Mouse (Mus musculus): ENCODE data around the gene Ccdc169. TPM values are rescaled to one million over a fixed set of nuclear protein-coding genes. Genes with fewer than 3 reads are reported as not detected.

Ccdc169 gene
- polyA plus RNA-seq, 1 experiment from 2014 or later = 0.19 TPM

DNA sequence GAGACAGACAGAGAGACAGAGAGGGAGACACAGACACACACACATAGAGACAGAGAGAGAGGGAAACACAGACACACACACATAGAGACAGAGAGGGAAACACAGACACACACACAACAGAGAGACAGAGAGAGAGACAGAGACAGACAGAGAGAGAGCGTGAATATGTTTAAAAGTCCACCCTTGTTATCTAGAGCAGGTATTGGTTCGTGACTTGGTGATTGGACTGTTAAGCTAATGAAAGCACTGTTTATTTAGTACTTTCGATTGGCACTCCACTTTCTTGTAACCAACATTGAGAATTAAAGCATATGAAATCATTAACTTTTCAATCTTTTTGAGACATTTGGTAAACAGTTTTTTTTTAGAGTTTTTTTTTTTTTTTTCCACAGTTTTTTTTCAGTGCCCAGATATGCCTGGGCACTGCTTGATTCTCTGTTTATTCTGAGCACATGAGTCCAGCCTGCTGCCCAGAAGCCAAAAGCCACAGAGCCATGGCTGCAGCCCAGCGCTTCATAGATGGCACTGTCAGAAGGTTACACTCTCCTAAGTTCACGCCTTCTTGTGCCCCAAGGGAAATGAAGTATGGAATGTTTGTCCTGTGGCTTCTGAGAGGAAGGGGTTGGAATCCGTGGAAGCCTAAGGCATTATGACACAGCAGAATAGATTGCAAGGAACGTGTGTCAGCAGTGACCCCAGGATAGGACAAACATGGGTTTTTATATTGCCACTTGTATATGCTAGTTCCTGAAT is 22.6 kb upstream of the Ccdc169 start:
- no peak for ATAC-seq (ENCODE audit: insufficient read depth, low FRiP score, low TSS enrichment)

DNA sequence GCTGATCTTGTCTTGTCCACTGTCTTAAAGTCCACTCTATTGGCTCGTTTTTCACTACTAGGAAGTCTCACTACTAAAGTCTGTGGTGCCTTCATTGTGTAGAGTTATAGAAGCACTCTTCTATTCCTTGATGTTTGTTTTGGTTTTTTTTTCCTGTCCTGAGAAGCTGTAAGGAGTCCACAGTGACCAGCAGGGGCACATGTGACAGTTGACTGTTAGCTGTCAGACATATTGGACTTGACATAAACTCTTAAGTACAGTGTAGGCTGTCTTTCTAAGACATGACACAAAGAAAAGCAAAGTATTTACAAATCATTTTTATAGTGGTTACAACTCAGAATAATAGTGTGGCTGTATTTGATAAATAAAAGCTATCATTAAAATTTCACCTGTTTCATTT is 22.1 kb upstream of the Ccdc169 start:
- H3K4me3 ChIP-seq (ENCODE audit: low read depth, low read length) = no peak overlapping the region
- H3K27me3 ChIP-seq (ENCODE audit: control insufficient read depth, insufficient read depth, low read length) = no peaks in the 10 kb centered on the region
- H3K9me3 ChIP-seq (ENCODE audit: control insufficient read depth, low read length) = no peaks in the 10 kb centered on the region
- H3K9ac ChIP-seq (ENCODE audit: low read length) = no peak overlapping the region
- peaks cover 17% of the 10 kb centered on the region for H3K36me3 ChIP-seq (ENCODE audit: control insufficient read depth, insufficient read depth, low read length)
- ATAC-seq (ENCODE audit: insufficient read depth, low FRiP score, low TSS enrichment) (no peak), DNase-seq (ENCODE audit: low spot score) (no peak)
- no peaks in the 10 kb centered on the region for H3K4me1 ChIP-seq (ENCODE audit: control insufficient read depth, insufficient read depth, low read length)
- no peak overlapping the region for H3K27ac ChIP-seq (ENCODE audit: low read depth, low read length)
- H3K4me2 ChIP-seq (ENCODE audit: low read depth) = no peak overlapping the region
- 54% methylated on average over 1 of the region's 1 CpGs for WGBS

More for the DNA sequence above, 22.6 kb upstream of the Ccdc169 start:
- no peak overlapping the region for H3K9ac ChIP-seq (ENCODE audit: low read length)
- H3K4me2 ChIP-seq (ENCODE audit: low read depth) = no peak overlapping the region
- WGBS = 61% methylated on average over 7 of the region's 7 CpGs
- no peaks in the 10 kb centered on the region for H3K27me3 ChIP-seq (ENCODE audit: control insufficient read depth, insufficient read depth, low read length)
- H3K4me3 ChIP-seq (ENCODE audit: low read depth, low read length) = no peak overlapping the region
- H3K36me3 ChIP-seq (ENCODE audit: control insufficient read depth, insufficient read depth, low read length) = peaks cover 16% of the 10 kb centered on the region
- no peak overlapping the region for H3K27ac ChIP-seq (ENCODE audit: low read depth, low read length)
- DNase-seq (ENCODE audit: low spot score) = no peak
- no peaks in the 10 kb centered on the region for H3K4me1 ChIP-seq (ENCODE audit: control insufficient read depth, insufficient read depth, low read length)
- no peaks in the 10 kb centered on the region for H3K9me3 ChIP-seq (ENCODE audit: control insufficient read depth, low read length)

DNA sequence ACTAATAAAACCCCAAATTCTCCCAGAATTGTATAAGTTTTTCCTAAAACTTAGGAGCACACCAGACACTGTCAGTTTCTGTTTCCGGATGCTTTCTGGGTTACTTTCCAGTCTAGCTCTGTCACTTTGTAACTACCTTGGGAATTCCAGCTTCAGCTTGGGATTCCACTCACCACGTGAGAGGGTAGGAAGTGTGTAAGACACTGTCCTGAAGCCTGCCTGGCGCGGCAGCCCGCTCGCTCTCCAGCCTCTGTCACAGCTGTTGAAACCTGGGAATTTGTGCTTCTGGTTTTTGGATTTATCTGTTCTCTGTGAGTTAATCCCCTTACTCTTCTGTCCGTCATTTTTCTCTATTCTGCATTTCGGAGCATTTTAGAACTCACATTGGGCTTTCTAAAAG is 21.1 kb upstream of the Ccdc169 start:
- no peaks in the 10 kb centered on the region for H3K9me3 ChIP-seq (ENCODE audit: control insufficient read depth, low read length)
- no peaks in the 10 kb centered on the region for H3K27me3 ChIP-seq (ENCODE audit: control insufficient read depth, insufficient read depth, low read length)
- H3K4me1 ChIP-seq (ENCODE audit: control insufficient read depth, insufficient read depth, low read length) = no peaks in the 10 kb centered on the region
- no peak overlapping the region for H3K4me3 ChIP-seq (ENCODE audit: low read depth, low read length)
- no peak for ATAC-seq (ENCODE audit: insufficient read depth, low FRiP score, low TSS enrichment)
- no peak overlapping the region for H3K27ac ChIP-seq (ENCODE audit: low read depth, low read length)
- no peak overlapping the region for H3K9ac ChIP-seq (ENCODE audit: low read length)
- WGBS = 91% methylated on average over 8 of the region's 8 CpGs
- no peak overlapping the region for H3K4me2 ChIP-seq (ENCODE audit: low read depth)
- DNase-seq (ENCODE audit: low spot score) = no peak
- peaks cover 17% of the 10 kb centered on the region for H3K36me3 ChIP-seq (ENCODE audit: control insufficient read depth, insufficient read depth, low read length)

DNA sequence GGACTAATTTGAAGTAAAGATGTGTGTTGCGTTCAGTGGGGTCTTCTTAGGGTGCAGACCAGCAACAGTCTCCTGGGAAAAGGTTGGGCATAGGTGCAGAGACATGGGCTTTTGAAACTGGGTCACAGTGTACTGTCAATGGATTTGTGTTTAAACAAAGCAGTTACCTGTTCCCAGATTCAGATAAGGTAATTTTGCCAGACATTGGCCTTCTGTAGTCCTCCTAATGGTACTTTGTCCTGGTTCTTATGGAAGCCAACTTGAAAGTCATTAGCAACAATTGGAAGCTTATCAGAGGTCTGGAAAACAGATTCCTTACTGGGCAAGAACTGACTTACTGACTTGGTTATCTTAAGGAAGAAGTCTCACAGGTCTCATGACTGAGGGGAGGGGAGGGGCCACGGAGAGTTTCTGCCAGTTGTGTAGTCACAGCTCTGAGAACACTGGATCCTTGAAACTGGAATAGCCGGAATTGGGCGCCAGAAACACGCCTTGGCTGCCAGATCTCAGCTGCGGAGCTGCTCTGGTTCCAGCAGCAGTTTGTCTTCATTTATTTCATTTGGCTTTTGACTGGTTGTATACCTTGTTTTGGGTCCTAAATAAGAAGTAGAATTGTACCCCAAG is 17.8 kb upstream of the Ccdc169 start:
- no peaks in the 10 kb centered on the region for H3K4me1 ChIP-seq (ENCODE audit: control insufficient read depth, insufficient read depth, low read length)
- ATAC-seq (ENCODE audit: insufficient read depth, low FRiP score, low TSS enrichment) (no peak), DNase-seq (ENCODE audit: low spot score) (no peak)
- 94% methylated on average over 6 of the region's 6 CpGs for WGBS
- no peak overlapping the region for H3K9ac ChIP-seq (ENCODE audit: low read length)
- no peaks in the 10 kb centered on the region for H3K9me3 ChIP-seq (ENCODE audit: control insufficient read depth, low read length)
- H3K4me2 ChIP-seq (ENCODE audit: low read depth) = no peak overlapping the region
- no peak overlapping the region for H3K27ac ChIP-seq (ENCODE audit: low read depth, low read length)
- H3K4me3 ChIP-seq (ENCODE audit: low read depth, low read length) = no peak overlapping the region
- no peaks in the 10 kb centered on the region for H3K27me3 ChIP-seq (ENCODE audit: control insufficient read depth, insufficient read depth, low read length)
- peaks cover 23% of the 10 kb centered on the region for H3K36me3 ChIP-seq (ENCODE audit: control insufficient read depth, insufficient read depth, low read length)

DNA sequence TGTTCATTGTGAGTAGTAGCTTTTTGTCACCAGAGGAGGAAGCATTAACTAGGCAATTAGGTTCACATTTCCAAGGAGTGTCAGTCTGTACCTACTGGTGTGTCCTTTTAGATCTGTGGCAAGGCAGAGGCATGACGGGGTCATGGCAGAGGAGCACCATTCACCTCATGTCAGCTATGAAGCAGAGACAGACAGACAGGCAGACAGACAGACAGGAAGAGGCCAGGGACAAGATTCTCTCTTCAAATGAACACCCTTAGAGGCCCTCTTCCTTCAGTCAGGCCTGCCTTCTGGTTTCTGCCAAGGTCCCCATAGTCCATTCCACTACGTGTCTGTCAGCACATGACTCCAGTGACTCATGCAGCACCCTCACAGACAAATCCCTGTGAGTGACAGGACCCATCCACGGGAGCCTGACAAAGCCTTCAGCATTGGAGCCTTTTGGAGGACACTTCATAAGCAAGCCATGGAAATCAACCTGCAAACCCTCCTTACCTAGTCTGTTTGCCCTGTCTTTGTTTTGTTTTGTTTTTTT is 14.7 kb upstream of the Ccdc169 start:
- Histone ChIP-seq H3K9me3 (ENCODE audit: control insufficient read depth, low read length) (no peaks in the 10 kb centered on the region), H3K27me3 (ENCODE audit: control insufficient read depth, insufficient read depth, low read length) (no peaks in the 10 kb centered on the region), H3K36me3 (ENCODE audit: control insufficient read depth, insufficient read depth, low read length) (peaks cover 18% of the 10 kb centered on the region), H3K4me1 (ENCODE audit: control insufficient read depth, insufficient read depth, low read length) (no peaks in the 10 kb centered on the region), H3K27ac (ENCODE audit: low read depth, low read length) (no peak overlapping the region), H3K4me2 (ENCODE audit: low read depth) (no peak overlapping the region), H3K9ac (ENCODE audit: low read length) (no peak overlapping the region), H3K4me3 (ENCODE audit: low read depth, low read length) (no peak overlapping the region)
- ATAC-seq (ENCODE audit: insufficient read depth, low FRiP score, low TSS enrichment) (no peak), DNase-seq (ENCODE audit: low spot score) (no peak)
- 92% methylated on average over 3 of the region's 3 CpGs for WGBS

DNA sequence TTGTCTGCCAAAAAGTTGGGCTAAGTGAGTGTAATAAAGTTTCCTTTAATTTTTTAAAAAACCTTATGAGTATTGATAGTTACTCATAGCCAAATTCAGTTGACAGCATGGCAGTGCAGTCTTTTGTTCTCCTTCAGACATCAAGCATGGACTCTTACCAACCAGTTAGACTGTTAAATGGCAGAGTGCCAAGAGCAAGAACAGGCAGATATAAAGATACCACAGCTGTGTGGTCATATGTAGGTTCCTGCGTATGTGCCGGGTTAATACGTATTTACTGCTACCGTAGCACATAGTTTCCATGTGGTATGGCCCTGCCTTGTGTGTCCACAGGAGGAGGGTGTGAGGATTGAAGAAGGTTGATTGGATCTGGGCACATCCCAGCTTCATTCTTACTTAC is 14.1 kb upstream of the Ccdc169 start:
- ATAC-seq (ENCODE audit: insufficient read depth, low FRiP score, low TSS enrichment) = no peak
- WGBS = over 99% methylated on average over 4 of the region's 4 CpGs
- H3K4me3 ChIP-seq (ENCODE audit: low read depth, low read length) = no peak overlapping the region
- no peaks in the 10 kb centered on the region for H3K9me3 ChIP-seq (ENCODE audit: control insufficient read depth, low read length)
- H3K36me3 ChIP-seq (ENCODE audit: control insufficient read depth, insufficient read depth, low read length) = peaks cover 17% of the 10 kb centered on the region; the same call in 1 of the 2 replicates
- H3K4me2 ChIP-seq (ENCODE audit: low read depth) = no peak overlapping the region
- no peak overlapping the region for H3K9ac ChIP-seq (ENCODE audit: low read length)
- H3K4me1 ChIP-seq (ENCODE audit: control insufficient read depth, insufficient read depth, low read length) = no peaks in the 10 kb centered on the region
- no peaks in the 10 kb centered on the region for H3K27me3 ChIP-seq (ENCODE audit: control insufficient read depth, insufficient read depth, low read length)
- DNase-seq (ENCODE audit: low spot score) = no peak
- H3K27ac ChIP-seq (ENCODE audit: low read depth, low read length) = no peak overlapping the region

DNA sequence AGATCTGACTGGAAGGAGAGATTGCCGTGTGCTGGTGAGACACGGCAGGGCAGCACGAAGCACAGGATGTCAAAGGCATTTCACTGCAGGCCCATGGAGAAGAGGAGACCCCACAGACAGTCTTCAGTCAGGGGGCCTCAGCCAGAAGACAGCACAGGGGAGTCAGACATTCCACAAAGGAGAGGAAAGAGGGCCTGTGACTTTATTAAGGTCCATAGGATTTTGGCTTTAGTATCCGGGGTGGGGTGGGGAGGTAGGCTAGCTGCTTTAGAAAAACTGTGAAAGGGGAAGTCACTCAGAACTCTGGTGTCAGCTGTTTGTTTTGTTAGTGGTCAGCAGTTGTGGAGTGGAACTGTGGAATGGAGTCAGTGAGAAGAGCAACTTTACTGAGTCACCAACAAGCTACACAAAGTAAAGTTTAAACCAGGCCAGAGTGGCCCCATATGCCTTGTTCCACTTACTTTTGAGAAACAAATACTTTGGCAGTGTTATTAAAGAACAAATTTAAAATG is 7.9 kb upstream of the Ccdc169 start:
- H3K9me3 ChIP-seq (ENCODE audit: control insufficient read depth, low read length) = no peaks in the 10 kb centered on the region
- H3K36me3 ChIP-seq (ENCODE audit: control insufficient read depth, insufficient read depth, low read length) = peaks cover 16% of the 10 kb centered on the region
- H3K4me1 ChIP-seq (ENCODE audit: control insufficient read depth, insufficient read depth, low read length) = no peaks in the 10 kb centered on the region
- H3K9ac ChIP-seq (ENCODE audit: low read length) = no peak overlapping the region
- no peaks in the 10 kb centered on the region for H3K27me3 ChIP-seq (ENCODE audit: control insufficient read depth, insufficient read depth, low read length)
- H3K27ac ChIP-seq (ENCODE audit: low read depth, low read length) = no peak overlapping the region
- H3K4me2 ChIP-seq (ENCODE audit: low read depth) = no peak overlapping the region
- H3K4me3 ChIP-seq (ENCODE audit: low read depth, low read length) = no peak overlapping the region
- WGBS = 91% methylated on average over 4 of the region's 4 CpGs
- DNase-seq (ENCODE audit: low spot score) (no peak), ATAC-seq (ENCODE audit: insufficient read depth, low FRiP score, low TSS enrichment) (no peak)

DNA sequence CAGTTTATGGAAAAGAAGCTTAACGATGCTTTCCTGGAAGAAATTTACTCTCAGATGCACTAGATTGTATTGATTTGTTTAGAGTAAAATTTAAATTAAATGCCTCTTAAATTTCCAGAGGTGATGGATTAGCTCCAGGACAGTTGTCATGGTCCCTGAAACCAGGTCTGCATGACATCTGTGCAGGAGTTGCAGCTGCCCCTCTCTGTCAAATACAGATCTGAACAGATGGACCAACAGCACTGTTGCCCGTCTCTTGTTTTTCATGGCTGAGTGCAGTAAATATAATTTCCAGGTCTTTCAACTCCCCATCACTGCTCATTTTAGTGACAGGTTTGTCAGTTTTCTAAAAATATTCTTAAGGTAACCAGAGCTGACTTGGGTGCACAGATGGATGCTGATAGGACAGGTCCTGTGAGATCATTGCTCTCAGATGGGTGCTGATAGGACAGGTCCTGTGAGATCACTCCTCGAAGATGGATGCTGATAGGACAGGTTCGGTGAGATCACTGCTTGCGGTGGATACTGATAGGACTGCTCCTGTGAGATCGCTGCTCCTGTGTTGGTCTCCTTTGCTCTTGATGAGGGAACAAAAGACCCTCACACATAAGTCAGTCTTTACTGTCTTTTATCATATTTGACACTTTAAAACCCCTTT is 5.4 kb upstream of the Ccdc169 start:
- no peak for ATAC-seq (ENCODE audit: insufficient read depth, low FRiP score, low TSS enrichment)
- no peak for DNase-seq (ENCODE audit: low spot score)
- peaks cover 23% of the 10 kb centered on the region for H3K36me3 ChIP-seq (ENCODE audit: control insufficient read depth, insufficient read depth, low read length)
- no peak overlapping the region for H3K27ac ChIP-seq (ENCODE audit: low read depth, low read length)
- H3K4me1 ChIP-seq (ENCODE audit: control insufficient read depth, insufficient read depth, low read length) = no peaks in the 10 kb centered on the region
- no peaks in the 10 kb centered on the region for H3K27me3 ChIP-seq (ENCODE audit: control insufficient read depth, insufficient read depth, low read length)
- no peak overlapping the region for H3K4me2 ChIP-seq (ENCODE audit: low read depth)
- H3K9me3 ChIP-seq (ENCODE audit: control insufficient read depth, low read length) = no peaks in the 10 kb centered on the region
- no peak overlapping the region for H3K9ac ChIP-seq (ENCODE audit: low read length)
- no peak overlapping the region for H3K4me3 ChIP-seq (ENCODE audit: low read depth, low read length)
- 83% methylated on average over 6 of the region's 6 CpGs for WGBS
